Mouse (Mus musculus) liver, embryonic 11.5 days (tissue): ENCODE data around the gene Reck. TPM values are rescaled to one million over a fixed set of nuclear protein-coding genes. Genes with fewer than 3 reads are reported as not detected.
A peak's percentile ranks its signal among the peaks of the same experiment; 100 is the strongest.

Source experiments
- ATAC-seq: fragments of 200-750 bp; cut with Nextera tagmentation; replicated peaks from 2 replicates; pipeline ENCODE4 v1.8.0; 2017; ENCODE audit warnings: moderate number of reproducible peaks, mild to moderate bottlenecking, moderate TSS enrichment, moderate library complexity; ENCODE audit not compliant: low FRiP score
- DNase-seq: peaks from one replicate; pipeline ENCODE4 v3.0.0-alpha.2; 2017; ENCODE audit warnings: low spot score
- H3K27ac ChIP-seq: fragments of 300-500 bp; sonication (generic); 2 replicates; pipeline ENCODE4 v1.5.1; 2014; ENCODE audit warnings: mild to moderate bottlenecking, low read depth, low read length, control low read depth
- H3K27me3 ChIP-seq: fragments of 300-500 bp; sonication (generic); replicated peaks from 2 replicates; pipeline ENCODE4 v1.6.1; 2014; ENCODE audit warnings: low read length, mixed read lengths; ENCODE audit not compliant: control insufficient read depth, insufficient read depth
- H3K36me3 ChIP-seq: fragments of 300-500 bp; sonication (generic); 2 replicates; pipeline ENCODE4 v1.6.1; 2014; ENCODE audit warnings: mild to moderate bottlenecking, low read length, moderate library complexity, mixed read lengths; ENCODE audit not compliant: control insufficient read depth, insufficient read depth
- H3K4me1 ChIP-seq: fragments of 300-500 bp; sonication (generic); replicated peaks from 2 replicates; pipeline ENCODE4 v1.6.1; 2014; ENCODE audit warnings: low read length, mixed read lengths; ENCODE audit not compliant: control insufficient read depth, insufficient read depth
- H3K4me2 ChIP-seq: fragments of 300-500 bp; sonication (generic); 2 replicates; pipeline ENCODE4 v1.6.1; 2014; ENCODE audit warnings: mild to moderate bottlenecking, control low read depth, moderate library complexity
- H3K4me3 ChIP-seq: fragments of 300-500 bp; sonication (generic); 2 replicates; pipeline ENCODE4 v1.5.1; 2014; ENCODE audit warnings: low read depth, low read length, control low read depth
- H3K9ac ChIP-seq: fragments of 300-500 bp; sonication (generic); 2 replicates; pipeline ENCODE4 v1.6.1; 2014; ENCODE audit warnings: low read depth, low read length, control low read depth
- H3K9me3 ChIP-seq: fragments of 300-500 bp; sonication (generic); 2 replicates; pipeline ENCODE4 v1.6.1; 2016; ENCODE audit warnings: low read length, inconsistent platforms, mixed read lengths; ENCODE audit not compliant: control insufficient read depth
- WGBS: fragments of 180-500 bp; shearing (Covaris S2); extraction: QIAGEN DNeasy Blood & Tissue Kit; methylation state at CpG from one replicate; pipeline ENCODE4 v1.1.7; 2014; 5-methylcytosine and 5-hydroxymethylcytosine counted together
- polyA plus RNA-seq: library from polyadenylated mRNA; unstranded; fragments of >200 nt; fragmentation: Nextera tagmentation; extraction: Ambion mirVana; gene quantifications from 2 replicates; pipeline ENCODE4 v1.2.1, GENCODE M21; 2014

Reck gene
- polyA plus RNA-seq, 1 experiment from 2014 or later: 9.6 TPM

- no peaks in the 10 kb centered on the region for H3K9me3 ChIP-seq
- no peak overlapping the region for H3K9ac ChIP-seq
- H3K4me1 ChIP-seq: peaks cover 58% of the 10 kb centered on the region
- H3K4me3 ChIP-seq: no peak overlapping the region
- no peaks in the 10 kb centered on the region for H3K27me3 ChIP-seq
- no peak overlapping the region for H3K4me2 ChIP-seq
- DNase-seq: no peak
- WGBS: 24% methylated on average over 4 of the region's 4 CpGs
- no peak overlapping the region for H3K27ac ChIP-seq
- no peak for ATAC-seq
- H3K36me3 ChIP-seq: no peaks in the 10 kb centered on the region
Measured at GRCm38 (mm10) chr4:43969373-43969772, 94.0 kb downstream of the Reck start.

- Histone ChIP-seq H3K4me1 (peaks cover 51% of the 10 kb centered on the region), H3K4me3 (no peak overlapping the region), H3K27me3 (no peaks in the 10 kb centered on the region), H3K4me2 (no peak overlapping the region), H3K27ac (no peak overlapping the region), H3K9me3 (no peaks in the 10 kb centered on the region), H3K36me3 (no peaks in the 10 kb centered on the region), H3K9ac (no peak overlapping the region)
- ATAC-seq (no peak), DNase-seq (no peak)
- WGBS: 86% methylated on average over 20 of the region's 20 CpGs
Measured at GRCm38 (mm10) chr4:43970393-43971330, 95.3 kb downstream of the Reck start.

DNA sequence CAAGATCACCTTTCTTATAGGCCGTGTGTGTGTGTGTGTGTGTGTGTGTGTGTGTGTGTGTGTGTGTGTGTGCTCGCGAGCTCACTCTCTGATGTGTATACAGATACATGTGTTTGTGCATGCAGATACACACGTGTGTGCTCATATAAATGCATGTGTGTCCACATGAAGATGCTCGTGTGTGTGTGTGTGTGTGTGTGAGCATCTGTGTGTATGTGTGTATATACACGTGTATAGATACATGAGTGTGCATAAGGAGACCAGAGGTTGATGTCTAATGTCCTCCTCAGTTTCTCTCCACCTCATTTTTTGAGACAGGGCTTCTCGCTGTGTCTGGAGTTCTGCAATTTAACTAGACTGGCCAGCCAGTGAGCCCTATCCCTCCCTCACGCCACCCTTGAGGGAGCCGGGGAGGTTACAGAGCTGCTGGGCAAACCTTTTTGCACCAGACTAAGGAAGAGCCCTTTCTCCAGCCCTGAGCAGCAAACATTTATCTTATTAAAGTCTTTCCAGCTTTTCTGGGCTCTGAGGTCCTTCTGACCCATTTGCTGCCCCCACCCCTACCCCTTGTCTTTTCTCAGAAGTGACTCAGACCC is 96.3 kb downstream of the Reck start:
- Histone ChIP-seq H3K4me2 (peak overlapping the region; percentile 46), H3K36me3 (no peaks in the 10 kb centered on the region), H3K9ac (peak overlapping the region; percentile 13), H3K4me3 (no peak overlapping the region), H3K27me3 (no peaks in the 10 kb centered on the region), H3K27ac (peak overlapping the region; percentile 87), H3K9me3 (no peaks in the 10 kb centered on the region), H3K4me1 (peaks cover 43% of the 10 kb centered on the region)
- no peak for ATAC-seq
- 61% methylated on average over 9 of the region's 9 CpGs for WGBS
- DNase-seq: no peak

DNA sequence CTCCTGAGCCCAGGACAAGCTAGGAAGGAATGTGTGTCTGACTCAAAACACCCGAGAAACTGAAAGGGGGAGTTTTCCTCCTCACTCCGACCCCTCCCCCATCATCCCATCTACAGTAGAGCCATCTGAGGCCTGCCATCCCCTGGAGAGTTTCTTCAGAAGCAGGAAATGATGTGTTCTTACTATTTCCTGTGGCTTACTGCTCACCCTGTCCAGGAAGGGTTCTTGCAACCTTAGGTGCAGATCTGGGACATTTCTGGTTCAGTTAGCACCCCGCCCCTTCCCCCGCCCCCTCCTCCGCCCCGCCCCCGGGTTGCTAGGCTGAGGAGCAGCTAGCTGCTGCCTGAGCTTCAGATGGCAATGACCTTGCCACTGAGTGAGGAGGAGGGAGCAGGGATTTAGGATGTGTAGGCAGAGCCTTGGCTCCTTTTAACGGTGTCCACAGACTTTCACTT is 96.8 kb downstream of the Reck start:
- Histone ChIP-seq H3K36me3 (no peaks in the 10 kb centered on the region), H3K27me3 (no peaks in the 10 kb centered on the region), H3K4me3 (no peak overlapping the region), H3K9ac (peak overlapping the region; percentile 13; the same call in 1 of the 2 replicates), H3K9me3 (no peaks in the 10 kb centered on the region), H3K4me2 (peak overlapping the region; percentile 46), H3K27ac (peak overlapping the region; percentile 87), H3K4me1 (peaks cover 43% of the 10 kb centered on the region)
- ATAC-seq: peak; percentile 83
- DNase-seq: peak; percentile 70
- WGBS: 6% methylated on average over 8 of the region's 8 CpGs

DNA sequence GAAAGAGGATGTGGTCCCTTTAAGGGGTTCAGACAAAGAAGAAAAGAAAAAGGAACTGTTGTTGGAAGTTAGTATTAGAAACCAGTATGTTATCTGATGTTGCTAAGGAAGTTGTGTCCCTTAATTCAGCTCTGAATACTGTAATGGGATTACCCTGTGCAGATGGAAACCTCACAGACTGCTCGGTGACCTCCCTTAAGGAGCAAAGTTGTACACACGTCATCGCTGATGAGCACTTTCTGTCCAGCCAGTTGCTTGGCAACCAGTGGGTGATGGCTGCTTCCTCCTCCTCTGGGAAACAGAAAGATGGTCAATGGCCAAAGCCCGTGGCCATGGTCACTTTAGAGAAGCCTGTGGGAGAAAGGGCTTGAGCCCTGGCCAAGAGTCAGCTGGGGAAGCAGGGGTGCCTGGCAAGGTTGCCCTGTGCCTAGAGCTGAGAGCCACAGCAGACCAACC is 98.2 kb downstream of the Reck start:
- 45% methylated on average over 4 of the region's 4 CpGs for WGBS
- DNase-seq: no peak
- Histone ChIP-seq H3K27me3 (no peaks in the 10 kb centered on the region), H3K4me1 (peaks cover 35% of the 10 kb centered on the region), H3K4me2 (no peak overlapping the region), H3K9me3 (no peaks in the 10 kb centered on the region), H3K36me3 (peaks cover 3% of the 10 kb centered on the region; the same call in 1 of the 2 replicates), H3K9ac (no peak overlapping the region), H3K27ac (no peak overlapping the region), H3K4me3 (no peak overlapping the region)
- ATAC-seq: no peak

DNA sequence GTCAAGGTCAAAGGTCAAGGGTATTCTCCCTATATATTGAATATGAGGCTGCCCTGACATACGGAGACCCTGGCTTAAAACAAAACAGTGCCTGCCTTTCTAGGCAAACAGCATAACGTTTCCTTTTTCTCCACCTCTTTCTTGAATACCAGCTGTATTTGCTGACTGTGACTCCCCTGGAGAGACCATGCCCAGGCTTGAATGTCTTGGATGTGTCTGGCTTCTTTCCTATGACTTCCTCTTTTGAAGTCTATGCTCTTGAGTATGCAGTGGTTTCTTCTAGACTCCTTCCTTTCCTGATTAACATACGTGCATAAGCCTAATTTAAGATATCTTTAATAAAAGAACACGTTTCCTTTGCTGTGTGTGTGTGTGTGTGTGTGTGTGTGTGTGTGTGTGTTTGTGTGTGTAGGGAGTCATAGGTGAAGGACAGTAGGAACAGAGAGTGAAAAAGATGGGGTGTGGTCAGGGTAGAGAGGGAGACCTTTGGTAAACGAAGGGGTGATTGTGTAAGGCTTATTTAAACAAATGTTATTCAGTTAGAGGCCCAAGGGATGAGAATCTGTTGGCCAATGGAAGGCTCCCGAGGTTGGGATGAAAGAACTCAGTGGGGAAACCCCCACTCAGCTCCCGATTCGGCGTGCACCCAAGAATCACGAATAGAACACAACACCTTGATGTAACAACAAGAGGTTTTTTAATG is 99.7 kb downstream of the Reck start:
- ATAC-seq: no peak; the same call in 1 of the 2 replicates
- H3K4me3 ChIP-seq: no peak overlapping the region
- H3K36me3 ChIP-seq: peaks cover 3% of the 10 kb centered on the region; the same call in 1 of the 2 replicates
- WGBS: 62% methylated on average over 10 of the region's 10 CpGs
- H3K9me3 ChIP-seq: no peaks in the 10 kb centered on the region
- DNase-seq: no peak
- H3K27ac ChIP-seq: peak overlapping the region; percentile 36
- peaks cover 33% of the 10 kb centered on the region for H3K4me1 ChIP-seq
- no peaks in the 10 kb centered on the region for H3K27me3 ChIP-seq
- no peak overlapping the region for H3K9ac ChIP-seq
- H3K4me2 ChIP-seq: no peak overlapping the region

DNA sequence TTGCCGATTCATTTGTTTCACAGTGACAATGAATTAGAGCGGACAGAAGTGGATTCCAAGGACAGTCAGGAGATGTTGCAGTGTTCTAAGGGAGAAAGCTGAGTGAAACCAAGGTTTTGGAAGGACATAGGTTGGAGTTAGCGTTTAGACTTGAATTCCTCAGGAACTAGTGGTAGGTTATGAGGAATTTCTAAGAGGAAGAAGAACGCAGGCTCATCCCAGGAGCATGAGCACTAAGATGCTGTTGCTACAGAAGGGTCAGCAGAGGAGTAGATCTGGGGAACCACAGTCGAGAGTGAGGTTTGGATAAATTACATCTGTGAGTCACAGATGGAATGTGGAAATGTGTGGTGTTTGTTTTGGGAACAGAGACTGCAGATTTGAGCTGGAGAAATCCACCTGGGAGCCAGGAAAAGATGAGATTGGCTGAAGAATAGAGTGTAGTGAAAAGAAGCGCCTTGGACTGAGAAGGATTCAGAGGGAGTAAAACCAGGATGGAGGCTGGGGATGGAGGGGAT is 101.0 kb downstream of the Reck start:
- Histone ChIP-seq H3K9ac (no peak overlapping the region), H3K4me3 (no peak overlapping the region), H3K27ac (no peak overlapping the region), H3K4me2 (no peak overlapping the region), H3K27me3 (no peaks in the 10 kb centered on the region), H3K36me3 (peaks cover 3% of the 10 kb centered on the region; the same call in 1 of the 2 replicates), H3K9me3 (no peaks in the 10 kb centered on the region), H3K4me1 (peaks cover 31% of the 10 kb centered on the region)
- DNase-seq (no peak), ATAC-seq (no peak)
- WGBS: 89% methylated on average over 6 of the region's 6 CpGs
